Mouse (Mus musculus): Measurements from ENCODE around the gene Nsg1.

The Nsg1 gene

DNA sequence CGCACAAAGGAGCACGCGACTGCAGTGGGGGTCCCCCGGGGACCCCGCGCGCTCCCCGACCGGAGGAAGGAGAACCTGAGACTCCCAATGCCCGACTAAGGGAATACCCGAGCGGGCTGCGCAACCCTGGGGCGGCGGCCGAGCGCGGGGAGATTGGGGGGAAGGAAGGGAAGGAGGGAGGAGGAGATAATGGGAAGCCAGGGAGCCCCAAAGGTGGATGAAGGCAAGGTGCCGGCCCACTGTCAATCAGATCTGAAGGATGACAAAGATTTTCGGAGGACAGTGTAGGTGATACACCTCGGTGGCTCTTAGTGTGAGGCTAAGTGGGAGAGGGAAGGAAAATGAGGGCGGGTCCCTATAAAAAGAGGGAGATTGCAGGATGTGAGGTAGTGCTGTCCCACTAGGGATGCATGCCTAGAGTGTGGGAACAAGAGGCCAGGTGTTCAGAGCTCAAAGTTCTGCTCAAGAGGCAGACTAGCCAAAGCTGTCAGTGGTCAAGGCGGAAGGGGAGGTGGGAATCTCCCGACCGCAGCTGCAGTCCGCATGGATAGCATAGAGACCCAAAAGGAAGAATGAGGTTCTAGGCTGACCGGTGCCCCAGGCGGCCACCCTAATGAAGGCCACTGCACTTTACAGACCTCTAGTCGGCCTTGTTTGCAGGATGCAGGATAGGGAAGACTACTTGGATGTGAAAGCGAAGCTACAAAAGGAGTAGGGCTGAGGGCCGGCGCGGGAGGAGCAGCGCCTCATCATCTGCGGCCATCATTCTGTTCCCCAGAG, at the start of gene Nsg1:
Nsg1 (minus strand) TSS at position 274 of the 780 bp plus-strand sequence.
- DNase-seq = no peak

GRCm38 (mm10) chr5:38208985-38209384, 49.3 kb upstream of the Nsg1 start:
- DNase-seq = no peak

- no peak for DNase-seq
Observed at GRCm38 (mm10) chr5:38205303-38205726, 45.6 kb upstream of the Nsg1 start.

GRCm38 (mm10) chr5:38199686-38200085, 40.0 kb upstream of the Nsg1 start:
- DNase-seq = no peak

DNA sequence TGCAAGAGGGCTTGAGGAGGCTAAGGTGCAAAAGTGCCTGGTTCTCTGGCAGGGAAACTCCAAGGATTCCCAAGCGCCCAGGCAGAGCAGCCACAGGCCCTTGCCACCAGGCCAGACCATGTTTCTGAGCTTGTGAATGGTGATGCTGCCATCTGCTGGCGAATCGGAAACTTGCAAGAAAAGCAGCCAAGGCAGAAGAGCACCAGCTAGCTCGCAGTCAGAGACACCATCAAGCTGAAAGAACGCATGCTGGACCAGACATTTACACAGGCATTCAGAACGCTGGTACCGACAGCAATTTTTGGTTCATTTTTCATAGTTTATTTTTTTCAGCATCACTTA, 37.7 kb upstream of the Nsg1 start:
- peak; percentile 84 for DNase-seq

- no peak for DNase-seq
Observed at GRCm38 (mm10) chr5:38196821-38197481, 37.2 kb upstream of the Nsg1 start.

DNA sequence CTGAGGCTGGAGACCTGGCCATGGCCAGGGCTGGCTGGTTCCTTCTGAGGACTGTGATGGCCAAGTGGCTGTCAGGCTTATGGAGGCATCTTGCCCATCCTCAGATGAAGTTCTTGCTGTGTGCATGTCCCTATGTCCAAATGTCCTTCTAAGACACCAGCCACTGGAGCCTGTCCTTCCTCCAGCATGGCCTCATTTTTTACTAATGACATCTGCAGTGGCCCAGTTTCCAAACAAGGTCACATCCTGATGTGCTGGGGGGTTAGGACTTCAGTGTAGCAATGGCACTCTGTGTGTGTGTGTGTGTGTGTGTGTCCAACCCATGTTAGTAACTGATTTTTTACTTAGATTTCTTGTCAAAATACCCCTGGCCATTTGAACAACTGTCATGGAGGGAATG, 36.2 kb upstream of the Nsg1 start:
- DNase-seq = no peak

DNA sequence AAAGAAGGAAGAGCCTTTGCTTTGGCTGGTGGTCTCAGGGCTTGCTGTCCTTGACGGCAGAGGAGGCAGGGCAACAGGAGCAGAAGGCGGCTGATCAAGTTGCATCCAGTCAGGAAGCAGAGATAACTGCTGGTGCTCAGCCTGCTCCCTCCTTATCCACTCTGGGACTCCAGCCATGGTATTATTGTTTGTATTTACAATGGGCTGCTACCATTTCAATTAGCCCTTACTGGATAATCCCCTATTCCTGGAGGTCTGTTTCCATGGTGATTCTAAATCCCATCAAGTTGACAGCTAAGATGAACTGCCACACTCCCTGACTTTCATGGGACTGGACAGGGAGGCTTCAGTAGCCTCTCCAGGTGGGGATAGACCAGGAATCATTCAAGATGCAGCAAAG, 35.2 kb upstream of the Nsg1 start:
- DNase-seq = no peak

- no peak for DNase-seq
Observed at GRCm38 (mm10) chr5:38190907-38191306, 31.2 kb upstream of the Nsg1 start.

DNA sequence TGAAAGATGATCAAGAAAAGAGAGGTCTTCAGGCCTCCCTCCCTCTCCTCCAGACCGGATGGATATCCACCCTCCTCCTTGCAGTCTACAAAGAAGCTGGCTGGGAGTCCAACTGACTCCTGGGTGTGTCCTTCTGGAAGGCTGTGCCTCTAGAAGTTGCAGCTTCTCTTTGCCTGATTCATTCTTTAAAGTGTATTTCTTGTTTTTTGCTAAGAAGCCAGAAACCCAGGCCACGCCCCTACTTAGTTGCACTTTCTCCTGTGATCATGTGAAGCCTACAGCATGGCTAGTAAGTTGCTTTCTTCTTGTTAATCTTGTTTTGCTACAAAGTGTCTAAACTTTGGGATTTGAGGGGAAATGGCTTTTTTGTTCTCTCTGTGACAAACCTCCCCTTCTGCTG, 27.3 kb upstream of the Nsg1 start:
- DNase-seq = no peak

GRCm38 (mm10) chr5:38184688-38185285, 25.1 kb upstream of the Nsg1 start:
- DNase-seq = no peak

DNA sequence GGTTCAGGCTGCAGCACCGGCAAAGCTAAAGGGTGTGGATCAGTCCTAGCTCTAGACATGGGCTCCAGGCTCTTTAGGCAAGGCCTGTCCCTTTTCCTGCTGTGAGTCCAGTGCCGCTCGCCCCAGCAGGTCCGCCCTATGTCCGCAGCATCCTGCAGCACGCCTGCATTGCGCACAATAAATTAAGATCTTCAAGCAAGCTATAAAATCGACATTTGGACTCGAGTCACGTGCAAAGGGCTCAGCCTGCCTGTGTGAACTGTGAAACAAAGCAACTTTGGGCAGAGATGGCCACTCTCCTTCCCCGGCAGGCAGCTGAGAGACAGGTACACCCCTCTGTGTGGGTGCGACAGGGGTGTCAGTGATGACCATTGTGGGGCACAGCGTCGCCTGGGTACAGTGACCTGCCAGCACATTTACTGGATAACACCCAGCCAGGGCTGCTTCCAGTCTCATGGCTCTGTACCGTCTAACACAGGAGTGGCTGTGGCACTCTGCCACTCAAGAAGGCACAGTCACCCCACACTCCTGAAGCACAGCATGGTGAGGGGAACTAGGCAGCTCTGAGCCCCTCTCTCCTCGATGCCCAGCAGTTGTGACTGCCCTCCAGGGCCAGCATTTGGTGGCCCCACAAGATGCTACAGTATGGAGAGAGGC, 14.7 kb upstream of the Nsg1 start:
- DNase-seq = no peak

GRCm38 (mm10) chr5:38173766-38174165, 14.1 kb upstream of the Nsg1 start:
- no peak for DNase-seq

DNA sequence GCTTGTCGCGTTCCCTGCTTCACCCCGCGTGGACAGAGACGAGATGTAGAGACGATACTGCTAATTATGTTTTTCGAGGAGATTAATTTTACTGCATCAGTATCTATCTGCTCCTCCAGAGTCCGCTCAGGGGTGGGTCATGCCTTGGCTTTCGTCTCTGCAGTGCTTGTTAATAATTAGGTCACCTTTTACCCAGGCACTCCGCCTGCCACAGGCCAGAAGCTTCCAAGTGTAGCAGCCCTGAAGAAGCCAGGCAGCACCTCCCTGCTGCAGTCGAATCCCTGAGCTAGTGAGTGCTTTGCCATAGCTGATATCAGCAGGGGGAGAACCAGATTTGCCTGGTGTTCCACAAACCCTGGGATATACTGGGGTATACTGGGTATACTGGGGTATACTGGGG, 8.8 kb upstream of the Nsg1 start:
- peak; percentile 11 for DNase-seq

- peak; percentile 75 for DNase-seq
Observed at GRCm38 (mm10) chr5:38158947-38159633, 617 bp downstream of the Nsg1 start.

DNA sequence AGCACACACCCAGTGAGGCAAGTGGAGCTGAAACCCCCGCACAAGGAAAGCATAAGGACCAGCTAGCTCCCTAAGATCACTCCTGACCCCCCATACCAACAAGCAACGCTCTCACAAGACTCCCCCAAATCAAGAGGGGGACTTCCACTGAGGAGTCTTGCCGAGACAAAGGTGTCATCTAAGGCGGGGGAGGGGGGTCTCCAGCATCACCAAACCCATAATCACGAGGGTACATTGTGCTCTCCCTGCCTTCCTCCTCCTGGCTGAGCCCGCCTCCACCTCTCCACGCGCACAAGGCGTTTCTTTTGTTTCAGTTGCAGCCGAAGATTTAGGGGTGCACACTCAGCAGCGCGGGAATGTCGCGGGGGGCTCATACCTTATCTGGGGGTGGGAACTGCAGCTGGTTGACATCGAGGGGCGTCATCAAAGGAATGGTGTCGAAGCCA, 1.2 kb downstream of the Nsg1 start:
- DNase-seq = no peak

DNA sequence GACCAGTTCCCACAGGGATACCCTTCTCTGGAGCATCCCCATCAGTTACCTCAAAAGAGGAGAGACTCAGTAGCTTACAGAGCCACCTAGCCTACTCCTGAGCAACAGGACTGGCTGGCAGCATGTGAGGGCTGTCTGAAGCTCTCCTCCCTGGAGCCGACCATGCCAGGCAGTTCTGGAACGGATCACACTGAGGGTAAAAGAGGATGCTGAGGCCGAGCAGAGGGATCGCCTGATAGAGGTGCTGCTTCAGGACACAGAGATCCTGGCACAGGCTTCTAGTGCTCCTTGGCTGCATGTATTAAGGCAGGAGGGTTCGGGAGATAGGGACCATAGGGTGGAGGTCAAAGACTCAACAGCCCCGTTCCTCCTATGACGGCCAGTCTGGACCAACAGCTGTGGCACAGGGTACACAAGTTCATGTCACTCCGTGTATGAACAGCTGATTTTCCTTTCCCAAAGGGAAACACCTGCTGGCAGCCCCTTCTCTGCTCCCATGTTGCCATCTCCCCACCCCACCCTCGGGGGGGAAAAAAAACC, 2.2 kb downstream of the Nsg1 start:
- no peak for DNase-seq

GRCm38 (mm10) chr5:38153636-38154035, 6.1 kb downstream of the Nsg1 start:
- DNase-seq = no peak

DNA sequence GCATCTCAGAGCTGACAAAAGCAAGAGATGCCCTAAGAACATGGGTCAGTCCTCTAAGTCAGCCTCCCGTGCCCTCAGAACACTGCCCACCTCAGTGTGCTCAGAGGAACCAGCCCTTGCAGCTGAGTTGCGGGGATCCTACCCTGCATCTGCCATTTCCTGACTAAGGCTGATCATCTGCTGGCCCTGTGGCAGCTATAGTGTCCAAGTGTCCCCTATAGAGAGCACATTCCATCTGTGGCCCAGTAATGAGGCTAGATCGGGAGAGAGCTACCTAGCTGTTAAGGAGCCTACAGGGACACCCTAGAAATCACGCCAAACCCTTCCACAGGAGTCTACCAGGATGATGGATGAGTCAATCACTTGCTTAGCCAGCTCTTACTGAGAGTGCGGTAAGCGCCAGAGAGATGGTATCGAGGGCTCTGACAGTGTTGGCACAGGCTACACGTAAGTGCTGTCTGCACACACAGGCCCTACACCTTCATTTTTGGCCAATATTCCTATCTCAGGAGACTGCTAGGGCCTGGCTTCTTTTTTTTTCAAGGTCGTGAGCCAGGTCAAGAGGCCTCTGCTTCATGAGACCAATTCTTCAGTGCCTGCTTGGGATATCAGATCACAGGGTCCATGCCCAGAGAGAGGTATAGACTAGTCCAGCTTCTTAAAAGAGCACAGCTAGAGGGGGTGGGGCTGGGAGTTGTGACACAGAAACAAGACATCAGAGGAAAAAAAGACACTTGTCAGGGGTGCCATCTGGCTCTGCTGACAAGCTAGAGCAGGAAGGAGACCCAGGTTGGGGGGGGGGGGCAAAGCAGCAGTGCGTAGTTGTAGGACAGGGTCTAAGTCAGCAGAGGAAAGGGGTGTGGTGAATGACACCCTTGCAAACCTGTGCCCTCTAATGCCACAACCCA, 7.3 kb downstream of the Nsg1 start:
- no peak for DNase-seq

- DNase-seq = no peak
Observed at GRCm38 (mm10) chr5:38151264-38151663, 8.4 kb downstream of the Nsg1 start.

DNA sequence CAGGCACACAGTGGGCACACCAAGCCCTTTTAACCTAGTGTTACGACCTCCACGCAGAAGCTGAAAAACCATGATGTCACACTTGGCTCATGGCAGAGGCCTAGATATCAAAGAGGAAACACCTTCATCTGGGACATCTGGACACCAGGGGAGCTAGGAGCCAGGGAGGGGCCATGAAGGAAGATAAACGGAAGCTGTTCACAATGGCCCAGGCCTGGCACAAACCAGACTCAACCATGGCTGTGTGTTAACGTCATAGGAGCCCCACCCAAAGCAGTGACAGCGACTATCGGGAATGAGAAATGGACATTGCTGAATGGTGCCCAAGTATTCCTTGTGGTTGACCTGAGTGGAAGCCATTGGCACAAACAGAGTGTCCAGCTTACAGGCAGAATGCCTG, 13.2 kb downstream of the Nsg1 start:
- peak; percentile 34 for DNase-seq

DNA sequence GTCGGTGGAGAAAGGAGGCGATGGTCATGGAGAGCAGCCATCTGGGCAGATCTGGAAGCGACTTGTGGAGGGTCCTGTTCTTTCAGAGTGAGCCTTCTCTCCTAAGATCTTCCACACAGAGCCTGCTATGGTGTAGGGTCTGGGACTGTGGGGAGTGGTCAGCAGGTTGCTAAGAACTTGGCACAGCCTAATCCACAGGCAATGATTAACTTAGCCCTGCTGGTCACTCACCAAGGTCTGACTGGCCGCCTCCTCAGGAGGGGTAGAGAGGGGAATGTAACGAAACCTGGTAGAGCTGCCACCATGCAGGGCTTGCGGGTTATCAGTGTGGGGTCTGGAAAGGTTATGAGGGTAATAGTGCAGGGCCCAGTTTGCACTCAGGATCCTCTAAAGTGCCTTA, 18.8 kb downstream of the Nsg1 start:
- DNase-seq = peak; percentile 51

All from kidney, postnatal 14 days (tissue).